Comparison of ENCODE assay signal across 11 mouse cellular contexts in genomic region chr5:99035961-99036360, GRCm38 (mm10). TPM values are rescaled to one million over a fixed set of nuclear protein-coding genes. Genes with fewer than 3 reads are reported as not detected.
DNase-seq lines count a peak whose midpoint lies in the region; ATAC-seq lines count a peak whose summit lies in the region.
"Had no signal": no experiment of that assay in that cellular context is flagged by ENCODE, and none has a peak within 500 bp of the region (broad histone marks: within the 10 kb centered on the region; RNA-seq: fewer than 3 reads in every experiment).

No protein-coding gene starts in this region.

- no peak for DNase-seq in kidney, adult 11 months
- no peak for DNase-seq in embryonic facial prominence, embryonic 11.5 days (ENCODE audit: low spot score)
- no peak for DNase-seq in hindbrain, embryonic 14.5 days (ENCODE audit: low spot score)
- DNase-seq in urinary bladder, postnatal 36 days (ENCODE audit: low spot score in 2 of 2), result no peak
- no peak for DNase-seq in adrenal gland, postnatal 10 days
- DNase-seq: cerebellum, adult 8-10 months; kidney, postnatal 14 days had no signal

- no peak overlapping the region for H3K27ac ChIP-seq in kidney, embryonic 16.5 days (ENCODE audit: low read length)
- no peak overlapping the region for H3K27ac ChIP-seq in embryonic facial prominence, embryonic 11.5 days (replicated peaks; ENCODE audit: low read depth, low read length)
- no peak overlapping the region for H3K27ac ChIP-seq in hindbrain, embryonic 14.5 days
- no peak overlapping the region for H3K27ac ChIP-seq in neural tube, embryonic 12.5 days

- ATAC-seq in kidney, embryonic 16.5 days (ENCODE audit: low FRiP score, low TSS enrichment), result no peak
- no peak for ATAC-seq in embryonic facial prominence, embryonic 11.5 days (replicated peaks; ENCODE audit: insufficient number of reproducible peaks, low FRiP score, low TSS enrichment, low read depth)
- no peak for ATAC-seq in hindbrain, embryonic 14.5 days (ENCODE audit: low FRiP score)
- no peak for ATAC-seq in neural tube, embryonic 12.5 days (ENCODE audit: low FRiP score, low read depth)
- ATAC-seq in inflammation-experienced regulatory T-cells, adult 6 months, result no peak

- H3K36me3 ChIP-seq in kidney, embryonic 16.5 days (ENCODE audit: insufficient read depth, low read length), result no peaks in the 10 kb centered on the region
- no peaks in the 10 kb centered on the region for H3K36me3 ChIP-seq in embryonic facial prominence, embryonic 11.5 days (replicated peaks; ENCODE audit: control insufficient read depth, insufficient read depth, low read depth, low read length)
- no peaks in the 10 kb centered on the region for H3K36me3 ChIP-seq in hindbrain, embryonic 14.5 days (replicated peaks; ENCODE audit: control insufficient read depth, insufficient read depth)
- H3K36me3 ChIP-seq in neural tube, embryonic 12.5 days, result no peaks in the 10 kb centered on the region
- H3K36me3 ChIP-seq: G1E had no signal

- H3K9ac ChIP-seq in kidney, embryonic 16.5 days (replicated peaks; ENCODE audit: low read length), result no peak overlapping the region
- H3K9ac ChIP-seq in embryonic facial prominence, embryonic 11.5 days (replicated peaks; ENCODE audit: low read length), result no peak overlapping the region
- peak overlapping the region; percentile 70; the same call in 1 of the 2 replicates for H3K9ac ChIP-seq in hindbrain, embryonic 14.5 days
- H3K9ac ChIP-seq in neural tube, embryonic 12.5 days, result no peak overlapping the region

- peak overlapping the region; percentile 64 for H3K4me3 ChIP-seq in kidney, embryonic 16.5 days (ENCODE audit: low read length)
- no peak overlapping the region for H3K4me3 ChIP-seq in embryonic facial prominence, embryonic 11.5 days (ENCODE audit: low read depth, low read length)
- H3K4me3 ChIP-seq in hindbrain, embryonic 14.5 days (replicated peaks; ENCODE audit: low read length), result peak overlapping the region; percentile 66
- no peak overlapping the region for H3K4me3 ChIP-seq in neural tube, embryonic 12.5 days

- no peaks in the 10 kb centered on the region for H3K9me3 ChIP-seq in kidney, embryonic 16.5 days (ENCODE audit: low read length)
- H3K9me3 ChIP-seq in embryonic facial prominence, embryonic 11.5 days (replicated peaks; ENCODE audit: control insufficient read depth, low read length), result no peaks in the 10 kb centered on the region
- no peaks in the 10 kb centered on the region for H3K9me3 ChIP-seq in hindbrain, embryonic 14.5 days (ENCODE audit: control insufficient read depth, low read length)
- H3K9me3 ChIP-seq in neural tube, embryonic 12.5 days, result no peaks in the 10 kb centered on the region

- WGBS in kidney, embryonic 16.5 days, result 49% methylated on average over 9 of the region's 9 CpGs
- 53% methylated on average over 9 of the region's 9 CpGs for WGBS in embryonic facial prominence, embryonic 11.5 days
- WGBS in hindbrain, embryonic 14.5 days, result 41% methylated on average over 9 of the region's 9 CpGs
- 42% methylated on average over 9 of the region's 9 CpGs for WGBS in neural tube, embryonic 12.5 days

- H3K4me1 ChIP-seq in kidney, embryonic 16.5 days (ENCODE audit: insufficient read depth, low read length), result 0 out of 2 replicates have a peak, but pooled peaks cover 5% of the 10 kb centered on the region
- H3K4me1 ChIP-seq in embryonic facial prominence, embryonic 11.5 days (ENCODE audit: control insufficient read depth, insufficient read depth, low read length), result no peaks in the 10 kb centered on the region
- peaks cover 10% of the 10 kb centered on the region; the same call in 1 of the 2 replicates for H3K4me1 ChIP-seq in hindbrain, embryonic 14.5 days (replicated peaks; ENCODE audit: control insufficient read depth, insufficient read depth, low read length)
- H3K4me1 ChIP-seq in neural tube, embryonic 12.5 days, result peaks cover 12% of the 10 kb centered on the region

- H3K27me3 ChIP-seq in kidney, embryonic 16.5 days (ENCODE audit: insufficient read depth, low read length), result peaks cover 25% of the 10 kb centered on the region
- no peaks in the 10 kb centered on the region for H3K27me3 ChIP-seq in embryonic facial prominence, embryonic 11.5 days (ENCODE audit: control insufficient read depth, insufficient read depth, low read length)
- H3K27me3 ChIP-seq in hindbrain, embryonic 14.5 days (ENCODE audit: control insufficient read depth, insufficient read depth, low read length), result peaks cover 29% of the 10 kb centered on the region
- H3K27me3 ChIP-seq in neural tube, embryonic 12.5 days (replicated peaks), result peaks cover 22% of the 10 kb centered on the region

- peak overlapping the region; percentile 97 for H3K4me2 ChIP-seq in kidney, embryonic 16.5 days (replicated peaks; ENCODE audit: low read depth, low read length)
- peak overlapping the region; percentile 0; the same call in 1 of the 2 replicates for H3K4me2 ChIP-seq in embryonic facial prominence, embryonic 11.5 days (ENCODE audit: low read depth, low read length)
- H3K4me2 ChIP-seq in hindbrain, embryonic 14.5 days (replicated peaks), result peak overlapping the region; percentile 99
- H3K4me2 ChIP-seq in neural tube, embryonic 12.5 days (replicated peaks), result peak overlapping the region; percentile 99

RNA-seq across cellular contexts. Expression of gene Prkg2, which starts 1.2 kb away (rescaled TPM):
- 2.0 and 2.4 TPM in 2 replicates for polyA plus RNA-seq in kidney, embryonic 16.5 days (2015; fragmentation: Nextera tagmentation; extraction: Ambion mirVana)
- polyA plus RNA-seq in embryonic facial prominence, embryonic 11.5 days (2014; fragmentation: Nextera tagmentation; extraction: Ambion mirVana), result 2.4 and 2.5 TPM in 2 replicates
- 1.4 and 1.5 TPM in 2 replicates for polyA plus RNA-seq in hindbrain, embryonic 14.5 days (2014; fragmentation: Nextera tagmentation; extraction: Ambion mirVana)
- polyA plus RNA-seq in neural tube, embryonic 12.5 days (2016; fragmentation: Nextera tagmentation; extraction: Ambion mirVana), result 1.7 TPM in 2 replicates
- 1 to 10 TPM; 1.7 to 2.2 TPM for total RNA-seq in adrenal gland, postnatal 10 days (2021)
- polyA plus RNA-seq in inflammation-experienced regulatory T-cells, adult 6 months (2017; shearing (Covaris generic)), result not detected
- polyA plus RNA-seq: G1E had no signal

Comparison
In these comparisons a context has a peak if more than half of its experiments do, and no peak if none do; other contexts are left out.
1. H3K4me2 ChIP-seq: peak in every context shown above with its lines; median percentile 99 in hindbrain, embryonic 14.5 days; 99 in neural tube, embryonic 12.5 days; 97 in kidney, embryonic 16.5 days; 0 in embryonic facial prominence, embryonic 11.5 days.
2. H3K4me3 ChIP-seq: peak in kidney, embryonic 16.5 days (single experiment) and hindbrain, embryonic 14.5 days (single experiment); none in embryonic facial prominence, embryonic 11.5 days (single experiment) and neural tube, embryonic 12.5 days (single experiment).